34 mouse cellular contexts compared by ENCODE assay signal in genomic region chr14:118126301-118126700, GRCm38 (mm10).
"Had no signal": no experiment of that assay in that cellular context is flagged by ENCODE, and none has a peak within 500 bp of the region (broad histone marks: within the 10 kb centered on the region; RNA-seq: fewer than 3 reads in every experiment).

No protein-coding gene starts in this region.

- H3K4me3 ChIP-seq: heart, embryonic 10.5 days; heart, embryonic 12.5 days; heart, embryonic 13.5 days; heart, embryonic 15.5 days; hindbrain, embryonic 10.5 days; hindbrain, embryonic 12.5 days; hindbrain, embryonic 13.5 days; hindbrain, embryonic 15.5 days; intestine, embryonic 15.5 days; kidney, embryonic 15.5 days; layer of hippocampus, adult 2 months had no signal

- ATAC-seq: hindbrain, embryonic 16.5 days; hindbrain, postnatal 0 days; inflammation-experienced regulatory T-cells, adult 6 months; intestine, embryonic 15.5 days; intestine, embryonic 16.5 days; intestine, postnatal 0 days had no signal

- H3K9ac ChIP-seq: heart, embryonic 12.5 days; heart, embryonic 13.5 days; heart, embryonic 15.5 days; hindbrain, embryonic 12.5 days; hindbrain, embryonic 13.5 days; hindbrain, embryonic 14.5 days; hindbrain, embryonic 15.5 days; intestine, embryonic 15.5 days; kidney, embryonic 15.5 days had no signal

- H3K27me3 ChIP-seq: heart, embryonic 12.5 days; heart, embryonic 13.5 days; heart, embryonic 15.5 days; hindbrain, embryonic 12.5 days; hindbrain, embryonic 13.5 days; hindbrain, embryonic 15.5 days; intestine, embryonic 15.5 days; kidney, embryonic 15.5 days had no signal

- H3K4me2 ChIP-seq: heart, embryonic 12.5 days; heart, embryonic 13.5 days; heart, embryonic 15.5 days; hindbrain, embryonic 12.5 days; hindbrain, embryonic 13.5 days; hindbrain, embryonic 14.5 days; hindbrain, embryonic 15.5 days; intestine, embryonic 15.5 days; kidney, embryonic 15.5 days had no signal

- H3K27ac ChIP-seq: heart, embryonic 10.5 days; heart, embryonic 13.5 days; heart, embryonic 15.5 days; hindbrain, embryonic 10.5 days; hindbrain, embryonic 12.5 days; hindbrain, embryonic 13.5 days; hindbrain, embryonic 14.5 days; hindbrain, embryonic 15.5 days; hindbrain, postnatal 0 days; intestine, embryonic 15.5 days; kidney, embryonic 15.5 days; kidney, postnatal 0 days; layer of hippocampus, adult 2 months had no signal

- DNase-seq: heart, postnatal 10 days; heart, postnatal 14 days; heart, postnatal 36 days; heart, postnatal 4 days; kidney, adult 11 months; kidney, adult 18-20 months; kidney, adult 2 months; kidney, adult 8-10 months; kidney, adult 9 months; kidney, postnatal 10 days; kidney, postnatal 14 days; kidney, postnatal 25 days; kidney, postnatal 36 days; kidney, postnatal 4 days; layer of hippocampus, adult 9-11 months; layer of hippocampus, postnatal 36 days had no signal

- H3K9me3 ChIP-seq: heart, embryonic 10.5 days; heart, embryonic 12.5 days; heart, embryonic 13.5 days; heart, embryonic 15.5 days; hindbrain, embryonic 10.5 days; hindbrain, embryonic 12.5 days; hindbrain, embryonic 13.5 days; hindbrain, embryonic 15.5 days; intestine, embryonic 15.5 days; kidney, embryonic 15.5 days had no signal
